Mouse (Mus musculus) heart, embryonic 16.5 days (tissue): Measurements from ENCODE around the gene Raph1. TPM values are rescaled to one million over a fixed set of nuclear protein-coding genes. Genes with fewer than 3 reads are reported as not detected.
A peak's percentile ranks its signal among the peaks of the same experiment; 100 is the strongest.

Experiments
- ATAC-seq: fragments of 200-750 bp; cut with Nextera tagmentation; replicated peaks from 2 replicates; pipeline ENCODE4 v1.8.0; 2017; ENCODE audit warnings: moderate number of reproducible peaks; ENCODE audit not compliant: insufficient read depth, low FRiP score; ENCODE audit errors: extremely low read depth
- H3K27ac ChIP-seq: fragments of 300-500 bp; sonication (generic); 2 replicates; pipeline ENCODE4 v1.5.1; 2014; ENCODE audit warnings: mild to moderate bottlenecking, low read length, control low read depth, moderate library complexity
- H3K27me3 ChIP-seq: fragments of 300-500 bp; sonication (generic); 2 replicates; pipeline ENCODE4 v1.6.1; 2014; ENCODE audit warnings: low read length, mixed read lengths; ENCODE audit not compliant: control insufficient read depth, insufficient read depth
- H3K36me3 ChIP-seq: fragments of 300-500 bp; sonication (generic); 2 replicates; pipeline ENCODE4 v1.6.1; 2014; ENCODE audit not compliant: control insufficient read depth, insufficient read depth
- H3K4me1 ChIP-seq: fragments of 300-500 bp; sonication (generic); 2 replicates; pipeline ENCODE4 v1.6.1; 2014; ENCODE audit warnings: low read length, mixed read lengths; ENCODE audit not compliant: control insufficient read depth, insufficient read depth
- H3K4me2 ChIP-seq: fragments of 300-500 bp; sonication (generic); 2 replicates; pipeline ENCODE4 v1.6.1; 2014; ENCODE audit warnings: low read depth, mild to moderate bottlenecking, control low read depth, low read length
- H3K4me3 ChIP-seq: fragments of 300-500 bp; sonication (generic); 2 replicates; pipeline ENCODE4 v1.5.1; 2014; ENCODE audit warnings: mild to moderate bottlenecking, control low read depth, low read length
- H3K9ac ChIP-seq: fragments of 300-500 bp; sonication (generic); 2 replicates; pipeline ENCODE4 v1.6.1; 2014; ENCODE audit warnings: low read length, control low read depth
- H3K9me3 ChIP-seq: fragments of 300-500 bp; sonication (generic); replicated peaks from 2 replicates; pipeline ENCODE4 v1.6.1; 2016; ENCODE audit warnings: low read length; ENCODE audit not compliant: control insufficient read depth
- WGBS: fragments of 180-500 bp; shearing (Covaris S2); extraction: QIAGEN DNeasy Blood & Tissue Kit; methylation state at CpG from one replicate; pipeline ENCODE4 v1.1.7; 2014; 5-methylcytosine and 5-hydroxymethylcytosine counted together
- polyA plus RNA-seq: library from polyadenylated mRNA; unstranded; fragments of >200 nt; fragmentation: Nextera tagmentation; extraction: Ambion mirVana; gene quantifications from 2 replicates; pipeline ENCODE4 v1.2.1, GENCODE M21; 2015

Raph1 gene
- polyA plus RNA-seq, 1 experiment from 2014 or later: 51.4 TPM

DNA sequence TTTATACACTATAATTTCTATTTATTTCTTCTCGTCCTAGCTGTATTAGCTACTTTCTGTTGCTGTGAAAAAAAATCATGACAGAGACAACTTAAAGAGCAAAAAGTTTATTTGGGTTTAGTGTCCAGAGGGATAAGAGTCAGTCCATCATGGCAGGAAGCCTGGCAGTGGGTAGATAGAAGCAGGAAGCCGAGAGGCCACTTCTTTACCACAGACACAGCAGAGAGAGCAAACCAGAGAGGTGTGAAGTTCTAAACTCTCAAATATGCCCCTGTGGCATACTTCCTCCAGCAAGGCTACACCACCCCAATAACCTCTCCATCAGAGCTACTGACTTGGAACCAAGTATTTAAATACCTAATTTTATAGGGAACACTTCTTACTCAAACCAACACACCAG is 36.3 kb downstream of the Raph1 start:
- Histone ChIP-seq H3K9me3 (no peaks in the 10 kb centered on the region), H3K36me3 (peaks cover 34% of the 10 kb centered on the region), H3K4me1 (no peaks in the 10 kb centered on the region), H3K4me2 (no peak overlapping the region), H3K9ac (no peak overlapping the region), H3K27me3 (no peaks in the 10 kb centered on the region), H3K27ac (no peak overlapping the region), H3K4me3 (no peak overlapping the region)
- no peak for ATAC-seq
- 81% methylated on average over 2 of the region's 2 CpGs for WGBS

DNA sequence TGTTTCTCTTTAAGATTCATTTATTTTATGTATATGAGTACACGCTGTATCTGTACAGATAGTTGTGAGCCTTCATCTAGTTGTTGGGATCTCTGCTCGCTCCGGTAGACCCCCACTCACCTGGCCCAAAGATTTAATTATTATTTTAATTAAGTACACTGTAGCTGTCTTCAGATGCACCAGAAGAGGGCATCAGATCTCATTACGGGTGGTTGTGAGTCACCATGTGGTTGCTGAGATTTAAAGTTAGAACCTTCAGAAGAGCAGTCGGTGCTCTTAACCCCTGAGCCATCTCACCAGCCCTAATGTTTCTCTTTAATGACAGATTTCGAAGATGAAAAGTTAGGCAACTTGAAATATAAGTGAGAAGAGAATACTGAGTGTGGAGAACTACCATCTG is 36.8 kb downstream of the Raph1 start:
- Histone ChIP-seq H3K4me1 (no peaks in the 10 kb centered on the region), H3K9ac (no peak overlapping the region), H3K27ac (no peak overlapping the region), H3K4me3 (no peak overlapping the region), H3K9me3 (no peaks in the 10 kb centered on the region), H3K4me2 (no peak overlapping the region), H3K27me3 (no peaks in the 10 kb centered on the region), H3K36me3 (peaks cover 37% of the 10 kb centered on the region)
- WGBS: 88% methylated on average over 6 of the region's 6 CpGs
- ATAC-seq: no peak

DNA sequence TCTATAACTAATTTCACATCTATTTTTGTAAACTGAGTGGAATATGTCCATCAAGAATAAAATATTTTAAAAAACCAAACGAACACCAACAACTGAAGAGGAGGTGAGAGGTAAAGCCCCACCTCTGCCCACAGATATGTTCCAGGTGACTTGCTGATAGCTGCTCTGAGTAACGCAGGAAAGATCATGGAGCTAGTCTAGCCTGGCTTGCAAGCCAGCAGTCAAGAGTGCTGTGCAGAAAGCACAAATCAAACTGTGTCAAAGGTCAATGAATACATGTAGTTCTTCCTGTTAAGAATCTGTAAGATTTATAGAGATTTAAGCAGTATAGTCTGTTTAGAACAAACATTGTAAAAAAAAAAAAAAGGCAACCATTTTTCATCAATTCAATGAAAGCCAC is 56.3 kb downstream of the Raph1 start:
- H3K4me3 ChIP-seq: no peak overlapping the region
- no peak overlapping the region for H3K9ac ChIP-seq
- H3K4me2 ChIP-seq: no peak overlapping the region
- ATAC-seq: no peak
- H3K4me1 ChIP-seq: no peaks in the 10 kb centered on the region
- no peaks in the 10 kb centered on the region for H3K27me3 ChIP-seq
- H3K27ac ChIP-seq: no peak overlapping the region
- no peaks in the 10 kb centered on the region for H3K9me3 ChIP-seq
- WGBS: 55% methylated on average over 2 of the region's 2 CpGs
- peaks cover 18% of the 10 kb centered on the region for H3K36me3 ChIP-seq

DNA sequence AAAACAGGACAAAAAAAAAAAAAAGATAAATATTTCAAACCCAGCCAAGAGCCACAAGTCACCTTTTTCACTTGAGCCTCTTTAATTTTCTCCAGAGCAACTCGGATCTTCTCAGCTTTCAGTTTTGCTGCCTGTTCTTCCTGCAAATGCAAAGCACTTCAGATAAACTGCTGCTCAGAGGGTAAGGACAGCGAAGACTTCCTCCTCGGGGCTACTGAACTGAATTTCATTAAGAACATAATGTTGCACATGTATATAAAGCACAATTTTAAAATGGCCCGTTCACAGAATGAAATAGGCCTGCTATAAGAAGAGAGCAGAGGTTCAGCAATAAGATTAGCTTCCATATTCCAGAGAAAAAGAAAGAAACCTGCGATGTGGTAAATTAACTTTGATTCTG is 63.4 kb downstream of the Raph1 start:
- H3K9me3 ChIP-seq: no peaks in the 10 kb centered on the region
- peaks cover 29% of the 10 kb centered on the region for H3K36me3 ChIP-seq
- H3K4me3 ChIP-seq: no peak overlapping the region
- ATAC-seq: no peak
- H3K9ac ChIP-seq: no peak overlapping the region
- 70% methylated on average over 5 of the region's 5 CpGs for WGBS
- H3K4me2 ChIP-seq: no peak overlapping the region
- no peak overlapping the region; the same call in 1 of the 2 replicates for H3K27ac ChIP-seq
- no peaks in the 10 kb centered on the region for H3K27me3 ChIP-seq
- no peaks in the 10 kb centered on the region for H3K4me1 ChIP-seq

DNA sequence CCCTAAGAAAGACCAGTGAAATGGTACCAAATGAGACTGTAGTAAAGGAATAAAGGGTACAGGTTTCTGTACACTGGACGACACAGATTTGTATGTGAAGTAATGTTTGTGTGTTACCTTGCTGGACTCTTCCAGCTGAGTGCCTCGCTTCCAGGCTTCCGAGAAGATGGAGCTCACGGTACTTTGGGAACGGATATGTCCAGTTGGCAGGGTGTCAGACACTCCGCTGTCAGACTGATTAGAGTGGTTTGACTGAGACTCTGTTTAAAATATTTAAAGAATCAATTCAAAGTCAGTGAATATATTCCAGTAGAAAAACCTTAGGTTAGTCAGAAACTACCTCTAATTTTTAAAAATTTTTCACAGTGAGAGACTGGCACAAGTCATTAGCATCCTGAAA is 73.5 kb downstream of the Raph1 start:
- H3K4me1 ChIP-seq: no peaks in the 10 kb centered on the region
- no peaks in the 10 kb centered on the region for H3K27me3 ChIP-seq
- 59% methylated on average over 6 of the region's 6 CpGs for WGBS
- peaks cover 60% of the 10 kb centered on the region for H3K36me3 ChIP-seq
- no peaks in the 10 kb centered on the region for H3K9me3 ChIP-seq
- H3K27ac ChIP-seq: no peak overlapping the region
- H3K9ac ChIP-seq: no peak overlapping the region
- no peak for ATAC-seq
- no peak overlapping the region for H3K4me2 ChIP-seq
- no peak overlapping the region for H3K4me3 ChIP-seq

DNA sequence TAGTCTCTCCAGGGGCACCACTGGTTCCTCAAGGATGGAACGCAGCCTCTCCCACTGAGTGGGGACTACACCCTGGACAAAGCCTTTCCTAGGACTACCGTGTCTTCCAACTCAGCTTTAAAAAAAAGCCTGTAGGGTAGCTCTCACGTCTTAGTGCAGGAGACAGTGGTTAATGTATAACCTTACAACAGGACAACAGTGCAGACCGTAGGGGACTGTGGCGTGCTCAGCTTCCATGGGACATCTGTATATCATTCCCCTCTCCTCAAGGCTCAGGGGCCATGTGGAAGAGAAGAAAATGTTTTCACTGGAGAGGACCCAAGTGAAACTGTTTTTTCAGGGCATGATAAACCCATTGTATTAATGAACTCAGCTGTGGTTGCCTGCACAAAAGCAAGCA is 74.5 kb downstream of the Raph1 start:
- WGBS: 72% methylated on average over 5 of the region's 5 CpGs
- Histone ChIP-seq H3K4me3 (no peak overlapping the region), H3K27ac (no peak overlapping the region), H3K4me2 (no peak overlapping the region), H3K9ac (no peak overlapping the region), H3K27me3 (no peaks in the 10 kb centered on the region), H3K36me3 (peaks cover 59% of the 10 kb centered on the region), H3K4me1 (no peaks in the 10 kb centered on the region), H3K9me3 (no peaks in the 10 kb centered on the region)
- ATAC-seq: 0 out of 2 replicates have a peak, but pooled peaks have one; percentile 21

DNA sequence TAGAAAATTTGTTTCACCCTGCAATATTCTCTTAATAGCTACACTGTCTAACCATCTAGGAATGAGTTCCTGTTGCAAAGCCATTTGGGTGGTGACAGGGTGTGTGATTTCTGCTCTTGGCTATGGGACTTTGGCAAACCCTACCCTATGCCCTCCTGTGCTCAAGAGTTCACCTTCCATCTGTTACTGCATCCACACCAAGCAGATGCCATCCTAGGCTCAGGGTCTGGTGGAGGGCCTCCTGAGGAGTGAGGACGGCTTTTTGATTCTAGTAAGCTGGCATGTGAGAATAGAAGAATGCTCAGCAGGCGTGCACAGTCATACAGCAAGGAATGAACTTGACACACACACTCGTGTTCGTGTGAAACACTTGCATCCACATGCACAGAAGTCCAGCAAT is 76.4 kb downstream of the Raph1 start:
- H3K36me3 ChIP-seq: peaks cover 54% of the 10 kb centered on the region

DNA sequence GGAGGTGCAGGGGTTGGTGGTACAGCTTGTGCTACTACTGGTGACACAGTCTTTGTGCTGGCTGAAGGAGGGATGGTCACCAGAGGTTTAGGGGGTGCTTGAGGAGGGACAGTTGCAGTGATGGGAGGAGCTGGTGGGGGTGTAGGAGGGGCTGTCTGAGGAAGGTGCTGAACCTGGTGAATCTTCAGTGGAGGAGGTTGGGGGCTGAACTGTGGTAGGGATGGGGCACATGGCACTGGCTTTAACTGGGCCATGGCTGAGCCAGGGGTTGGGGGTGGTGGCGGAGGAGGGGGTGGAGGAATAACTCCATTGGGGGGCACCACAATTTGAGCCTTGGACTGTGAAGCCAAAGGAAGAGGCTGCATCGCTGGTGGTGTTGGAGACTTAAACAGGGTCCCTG is 77.2 kb downstream of the Raph1 start:
- WGBS: 91% methylated on average over 2 of the region's 2 CpGs
- H3K36me3 ChIP-seq: peaks cover 50% of the 10 kb centered on the region
- no peaks in the 10 kb centered on the region for H3K4me1 ChIP-seq
- H3K27me3 ChIP-seq: no peaks in the 10 kb centered on the region
- H3K4me2 ChIP-seq: no peak overlapping the region
- no peak for ATAC-seq
- no peak overlapping the region for H3K4me3 ChIP-seq
- H3K27ac ChIP-seq: no peak overlapping the region
- no peak overlapping the region for H3K9ac ChIP-seq
- no peaks in the 10 kb centered on the region for H3K9me3 ChIP-seq

More for the DNA sequence above, 76.4 kb downstream of the Raph1 start:
- no peaks in the 10 kb centered on the region for H3K9me3 ChIP-seq
- H3K27me3 ChIP-seq: no peaks in the 10 kb centered on the region
- H3K4me3 ChIP-seq: no peak overlapping the region
- no peak for ATAC-seq
- H3K27ac ChIP-seq: no peak overlapping the region
- 77% methylated on average over 4 of the region's 4 CpGs for WGBS
- no peak overlapping the region for H3K9ac ChIP-seq
- H3K4me2 ChIP-seq: no peak overlapping the region
- H3K4me1 ChIP-seq: no peaks in the 10 kb centered on the region

DNA sequence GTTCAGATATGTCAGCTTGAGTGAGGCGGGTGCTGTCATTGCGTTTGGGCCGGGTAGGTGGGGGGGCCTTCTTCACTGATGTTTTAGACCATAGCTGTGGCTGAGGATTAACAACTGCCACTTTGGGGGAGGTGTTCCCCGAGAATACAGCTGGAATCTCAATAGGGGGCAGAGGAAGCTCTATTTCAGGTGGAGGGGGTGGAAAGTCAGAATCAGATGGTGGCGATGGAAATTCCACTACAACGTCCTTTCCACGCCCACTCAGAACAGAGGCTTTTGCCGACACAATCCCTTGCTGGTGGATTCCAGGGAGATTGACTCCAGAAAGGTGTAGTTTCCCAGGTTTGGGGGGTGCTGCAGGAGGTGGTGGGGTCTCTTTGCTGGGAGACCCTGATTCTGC is 78.3 kb downstream of the Raph1 start:
- Histone ChIP-seq H3K4me3 (no peak overlapping the region), H3K27ac (no peak overlapping the region), H3K4me2 (no peak overlapping the region), H3K9ac (no peak overlapping the region), H3K27me3 (no peaks in the 10 kb centered on the region), H3K9me3 (no peaks in the 10 kb centered on the region), H3K4me1 (no peaks in the 10 kb centered on the region), H3K36me3 (peaks cover 43% of the 10 kb centered on the region)
- ATAC-seq: no peak
- 80% methylated on average over 8 of the region's 8 CpGs for WGBS

DNA sequence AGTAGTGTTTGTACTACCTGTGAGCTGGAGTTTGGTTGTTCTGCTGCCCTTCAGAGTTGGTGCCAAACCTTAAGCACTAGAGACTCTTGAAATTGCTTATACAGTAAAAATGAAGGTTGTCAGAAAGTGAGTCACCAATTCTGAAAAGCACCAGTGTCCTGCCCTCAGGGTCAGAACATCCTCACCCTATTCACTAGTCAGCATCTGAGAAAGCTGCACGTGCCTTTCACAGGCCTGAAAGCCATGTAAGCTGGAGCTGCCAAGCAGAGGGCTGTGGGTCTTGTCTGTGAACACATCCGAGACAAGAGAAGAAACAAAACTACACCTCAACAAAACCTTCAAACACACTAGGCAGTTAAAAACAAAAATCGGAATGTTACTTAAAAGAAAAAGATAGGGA is 81.3 kb downstream of the Raph1 start:
- Histone ChIP-seq H3K27me3 (no peaks in the 10 kb centered on the region), H3K4me1 (no peaks in the 10 kb centered on the region), H3K36me3 (peaks cover 33% of the 10 kb centered on the region), H3K4me3 (no peak overlapping the region), H3K9me3 (no peaks in the 10 kb centered on the region), H3K27ac (no peak overlapping the region), H3K4me2 (no peak overlapping the region), H3K9ac (no peak overlapping the region)
- no peak for ATAC-seq
- WGBS: 72% methylated on average over 3 of the region's 3 CpGs
